Mouse (Mus musculus): ENCODE measurements around the gene Pmepa1. TPM values are rescaled to one million over a fixed set of nuclear protein-coding genes. Genes with fewer than 3 reads are reported as not detected.

The Pmepa1 gene
- polyA plus RNA-seq, 1 experiment, result 0.01 TPM

DNA sequence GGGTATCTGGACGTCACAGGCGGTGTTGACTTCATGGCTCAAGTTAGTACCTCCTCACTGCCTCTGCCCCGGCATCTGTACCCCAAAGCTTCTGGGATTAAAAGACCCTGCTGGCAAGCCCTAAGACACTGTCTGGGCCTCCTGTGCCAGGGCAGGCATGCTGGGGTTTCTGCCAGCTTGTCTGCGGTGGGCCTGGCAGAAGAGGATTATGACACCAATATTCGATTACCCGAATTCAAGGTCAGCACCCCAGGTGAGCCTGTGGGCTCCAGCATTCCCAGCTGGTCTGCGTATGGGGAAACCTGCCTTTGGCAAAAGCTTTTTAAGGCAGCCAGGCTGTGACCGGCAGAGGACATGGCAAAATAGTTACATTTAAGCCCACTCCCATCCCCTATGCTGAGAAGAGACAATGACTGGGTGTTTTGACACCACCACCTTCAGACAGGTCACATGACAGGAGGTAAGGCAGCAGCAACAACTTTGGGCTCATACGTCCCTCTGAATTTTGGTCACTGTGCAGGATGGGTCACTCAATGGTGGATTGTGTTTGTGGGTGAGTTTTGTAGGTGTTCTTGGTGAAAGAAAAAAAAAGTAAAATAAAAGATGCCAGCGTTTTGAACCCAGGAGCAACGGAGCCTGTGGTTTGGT lies 5.6 kb downstream of the Pmepa1 start:
- Histone ChIP-seq H3K27me3 (ENCODE audit: control insufficient read depth) (peaks cover 56% of the 10 kb centered on the region), H3K4me3 (replicated peaks) (no peak overlapping the region), H3K4me1 (ENCODE audit: control insufficient read depth) (no peaks in the 10 kb centered on the region), H3K36me3 (ENCODE audit: control insufficient read depth) (no peaks in the 10 kb centered on the region), H3K9me3 (ENCODE audit: control insufficient read depth, low read length) (no peaks in the 10 kb centered on the region)
- TF ChIP-seq GATA1 (IDR thresholded peaks at IDR 0.05; ENCODE audit: low read length) (no peak), TAL1 (IDR thresholded peaks at IDR 0.05; ENCODE audit: low read length) (no peak)

DNA sequence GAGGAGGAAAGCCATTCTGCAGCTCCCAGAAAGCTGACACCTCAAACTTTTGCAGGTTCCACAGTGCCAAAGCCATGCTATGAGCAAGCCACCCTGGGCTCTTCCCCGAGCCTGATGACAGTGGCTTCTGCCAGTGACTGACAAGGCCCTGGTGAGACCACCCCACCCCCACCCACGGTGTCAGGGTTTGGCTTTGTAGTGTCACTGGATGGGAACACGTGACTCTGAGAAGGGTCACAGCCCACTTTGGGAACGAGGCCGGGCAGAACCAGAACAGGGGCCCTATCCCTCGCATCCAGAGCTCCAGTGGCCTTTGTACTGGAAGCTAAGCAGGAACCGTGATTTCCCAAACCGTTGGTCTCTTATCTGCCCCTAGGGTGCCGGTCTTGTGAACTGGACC lies 6.1 kb downstream of the Pmepa1 start:
- Histone ChIP-seq H3K36me3 (ENCODE audit: control insufficient read depth) (no peaks in the 10 kb centered on the region), H3K27me3 (ENCODE audit: control insufficient read depth) (peaks cover 50% of the 10 kb centered on the region), H3K9me3 (ENCODE audit: control insufficient read depth, low read length) (no peaks in the 10 kb centered on the region), H3K4me3 (replicated peaks) (no peak overlapping the region), H3K4me1 (ENCODE audit: control insufficient read depth) (no peaks in the 10 kb centered on the region)
- TF ChIP-seq TAL1 (IDR thresholded peaks at IDR 0.05; ENCODE audit: low read length) (no peak), GATA1 (IDR thresholded peaks at IDR 0.05; ENCODE audit: low read length) (no peak)

DNA sequence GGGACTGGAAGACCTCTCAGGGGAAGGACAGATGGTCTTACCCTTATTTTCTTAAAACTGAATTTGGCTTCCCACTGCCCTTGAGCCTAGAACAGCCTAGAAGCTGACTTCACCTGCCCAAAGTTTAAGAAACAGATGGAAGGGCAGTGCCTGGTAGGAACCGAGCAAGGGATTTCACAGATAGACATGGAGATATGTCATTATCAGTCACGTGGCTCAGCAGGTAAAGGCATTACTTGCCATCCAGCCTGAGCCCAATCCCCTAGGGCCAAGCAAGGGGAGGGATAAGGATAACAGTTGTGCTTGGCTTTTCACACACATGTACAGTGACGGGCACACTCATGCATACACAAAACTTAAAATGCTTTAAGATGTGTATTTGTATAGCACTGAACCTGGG lies 8.8 kb downstream of the Pmepa1 start:
- no peak overlapping the region for H3K4me3 ChIP-seq (replicated peaks)
- no peaks in the 10 kb centered on the region for H3K36me3 ChIP-seq (ENCODE audit: control insufficient read depth)
- H3K9me3 ChIP-seq (ENCODE audit: control insufficient read depth, low read length), result no peaks in the 10 kb centered on the region
- H3K4me1 ChIP-seq (ENCODE audit: control insufficient read depth), result no peaks in the 10 kb centered on the region
- peaks cover 25% of the 10 kb centered on the region for H3K27me3 ChIP-seq (ENCODE audit: control insufficient read depth)
- TF ChIP-seq GATA1 (IDR thresholded peaks at IDR 0.05; ENCODE audit: low read length), result no peak
- no peak for TF ChIP-seq TAL1 (IDR thresholded peaks at IDR 0.05; ENCODE audit: low read length)

DNA sequence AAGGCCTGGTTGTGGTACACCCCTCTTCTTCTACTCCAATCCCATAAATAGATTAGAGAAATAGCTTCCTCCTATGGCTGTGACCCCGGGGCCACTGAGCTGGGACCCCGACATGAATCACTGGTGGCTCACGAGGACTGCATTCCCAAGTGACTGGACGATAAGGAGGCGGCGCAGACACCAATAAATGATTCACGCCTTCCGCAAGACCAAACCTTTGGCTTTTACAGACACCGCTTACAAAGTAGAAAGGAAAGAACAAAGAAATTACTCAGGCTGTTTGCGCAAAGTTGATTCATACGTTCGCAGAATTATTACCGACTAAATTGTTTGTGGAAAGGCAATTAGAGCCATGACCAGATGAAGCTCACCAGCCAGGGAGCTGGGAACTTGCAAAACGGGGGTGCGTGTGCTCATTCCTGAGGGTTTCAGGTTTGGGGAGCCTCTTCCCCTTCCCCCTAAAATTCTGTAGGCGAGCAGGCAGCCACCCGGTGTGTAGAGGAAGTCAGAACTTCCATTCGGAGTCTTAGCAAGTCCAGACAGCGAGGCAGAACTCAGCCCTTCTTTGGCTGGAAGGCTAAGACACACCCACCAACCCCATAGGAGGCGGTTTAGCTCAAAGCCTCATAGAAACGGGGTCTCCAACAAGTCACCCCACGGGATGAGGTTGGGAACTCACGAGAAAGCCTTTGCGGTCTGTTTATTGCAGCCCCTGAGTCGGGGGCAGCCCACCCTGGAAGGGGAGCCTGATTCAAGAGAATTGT lies 9.8 kb downstream of the Pmepa1 start:
- Histone ChIP-seq H3K4me1 (ENCODE audit: control insufficient read depth) (no peaks in the 10 kb centered on the region), H3K27me3 (ENCODE audit: control insufficient read depth) (peaks cover 17% of the 10 kb centered on the region), H3K9me3 (ENCODE audit: control insufficient read depth, low read length) (no peaks in the 10 kb centered on the region), H3K36me3 (ENCODE audit: control insufficient read depth) (no peaks in the 10 kb centered on the region), H3K4me3 (replicated peaks) (no peak overlapping the region)
- no peak for TF ChIP-seq GATA1 (IDR thresholded peaks at IDR 0.05; ENCODE audit: low read length)
- no peak for TF ChIP-seq TAL1 (IDR thresholded peaks at IDR 0.05; ENCODE audit: low read length)

DNA sequence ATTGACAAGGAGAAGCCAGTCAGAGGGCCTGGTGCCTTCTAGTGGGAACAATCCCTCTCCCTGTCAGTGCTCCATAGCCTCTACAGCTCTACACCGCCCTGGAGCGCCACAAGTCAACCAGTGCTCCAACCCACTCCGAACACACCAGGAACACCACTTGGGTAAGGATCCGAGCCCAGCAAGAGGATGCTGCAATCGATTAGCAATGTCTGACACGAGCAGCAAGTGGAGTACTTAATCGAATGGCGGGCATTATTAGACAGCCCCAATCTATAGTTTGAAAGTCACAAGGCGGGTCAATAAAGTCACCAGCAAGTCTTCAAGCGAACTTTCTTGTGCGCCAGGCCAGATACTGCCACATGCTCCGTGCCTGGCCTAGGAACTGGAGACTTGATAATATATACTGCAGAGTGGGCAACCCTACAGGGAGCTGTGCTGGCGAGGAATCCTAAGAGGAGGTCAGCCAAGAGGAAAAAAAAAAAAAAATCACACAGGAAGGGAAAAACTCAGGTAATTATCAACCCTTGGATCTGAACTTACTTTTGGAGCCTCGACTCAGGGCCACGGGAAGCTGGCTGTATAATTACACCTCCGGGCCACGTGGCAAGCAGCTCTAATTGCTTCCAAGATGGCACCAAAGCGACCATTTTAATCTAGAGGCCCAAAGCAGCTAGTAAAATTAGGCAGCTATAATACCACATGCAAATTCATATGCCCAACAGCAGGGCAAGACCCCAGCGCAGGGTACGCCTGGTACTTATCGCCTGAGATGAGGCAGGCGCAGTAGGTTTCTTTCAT lies 10.7 kb downstream of the Pmepa1 start:
- H3K27me3 ChIP-seq (ENCODE audit: control insufficient read depth), result peaks cover 14% of the 10 kb centered on the region
- no peaks in the 10 kb centered on the region for H3K4me1 ChIP-seq (ENCODE audit: control insufficient read depth)
- no peak overlapping the region for H3K4me3 ChIP-seq (replicated peaks)
- H3K36me3 ChIP-seq (ENCODE audit: control insufficient read depth), result no peaks in the 10 kb centered on the region
- no peak for TF ChIP-seq TAL1 (IDR thresholded peaks at IDR 0.05; ENCODE audit: low read length)
- no peaks in the 10 kb centered on the region for H3K9me3 ChIP-seq (ENCODE audit: control insufficient read depth, low read length)

DNA sequence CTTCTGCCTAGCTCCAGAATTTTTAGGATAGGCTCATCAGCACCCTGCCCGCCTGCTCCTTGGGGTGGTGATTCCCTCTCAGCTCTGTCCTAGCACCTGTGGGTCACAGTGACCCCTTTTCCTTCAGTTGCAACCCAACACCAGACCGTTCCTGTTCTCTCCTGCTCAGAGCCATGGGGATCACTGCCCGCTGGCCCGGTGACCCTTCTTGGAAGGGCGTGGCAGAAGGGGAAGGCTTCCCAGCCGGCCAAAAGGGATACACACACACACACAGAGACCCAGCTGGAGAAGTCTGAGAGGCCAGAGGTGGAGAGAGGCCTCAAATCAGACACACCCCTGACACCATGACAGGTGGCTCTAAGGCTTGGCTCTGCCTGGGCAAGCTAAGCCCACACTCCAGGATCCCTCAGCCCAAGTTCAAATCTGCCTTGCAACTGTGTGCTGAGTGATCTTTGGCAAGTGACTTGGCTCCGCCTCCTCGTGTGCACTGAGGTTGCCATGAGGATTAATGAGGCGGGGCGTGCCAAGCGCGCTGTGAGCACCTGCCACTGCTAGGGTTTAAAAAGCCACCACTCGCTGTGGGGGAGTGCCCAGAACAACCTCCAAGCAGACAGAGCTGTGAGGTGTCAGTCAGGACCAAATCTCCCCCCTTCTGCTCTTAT lies 11.7 kb downstream of the Pmepa1 start:
- H3K9me3 ChIP-seq (ENCODE audit: control insufficient read depth, low read length), result no peaks in the 10 kb centered on the region
- H3K4me1 ChIP-seq (ENCODE audit: control insufficient read depth), result no peaks in the 10 kb centered on the region
- H3K36me3 ChIP-seq (ENCODE audit: control insufficient read depth), result no peaks in the 10 kb centered on the region
- H3K4me3 ChIP-seq (replicated peaks), result no peak overlapping the region
- no peak for TF ChIP-seq TAL1 (IDR thresholded peaks at IDR 0.05; ENCODE audit: low read length)
- no peak for TF ChIP-seq GATA1 (IDR thresholded peaks at IDR 0.05; ENCODE audit: low read length)
- peaks cover 7% of the 10 kb centered on the region for H3K27me3 ChIP-seq (ENCODE audit: control insufficient read depth)

DNA sequence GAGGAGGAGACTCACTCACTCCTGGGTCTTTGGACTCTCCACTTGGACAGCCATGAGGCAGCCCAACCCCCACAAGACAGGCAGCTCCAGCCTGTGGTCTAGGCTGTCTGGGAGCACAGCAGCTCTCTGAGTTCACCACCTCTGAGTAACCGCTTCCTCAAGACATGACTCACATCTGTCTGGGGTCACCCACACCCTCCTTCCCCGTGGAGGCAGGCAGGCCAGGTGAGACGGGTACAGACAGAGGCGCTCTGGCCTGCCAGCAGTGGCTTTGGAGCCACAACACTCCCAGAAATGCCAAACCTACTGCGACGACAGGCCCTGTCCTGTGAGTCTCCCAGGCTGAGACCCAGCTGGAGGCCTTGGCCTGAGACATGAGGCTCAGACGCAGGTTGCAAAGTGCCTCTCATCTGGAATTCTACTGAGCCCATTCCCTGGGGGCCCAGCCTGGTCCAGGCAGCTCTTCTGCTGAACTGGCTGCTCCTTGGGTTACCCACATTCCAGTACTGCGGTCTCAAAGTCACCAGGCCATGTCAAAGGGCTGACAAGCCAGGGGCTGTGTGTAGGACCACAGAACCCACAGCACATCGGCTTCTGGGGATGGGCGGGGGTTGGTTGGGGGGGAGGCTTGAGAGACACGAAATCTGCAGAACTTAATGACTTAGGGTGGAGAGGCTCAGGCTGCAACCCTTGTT lies 12.6 kb downstream of the Pmepa1 start:
- peaks cover 3% of the 10 kb centered on the region for H3K27me3 ChIP-seq (ENCODE audit: control insufficient read depth)
- no peaks in the 10 kb centered on the region for H3K4me1 ChIP-seq (ENCODE audit: control insufficient read depth)
- no peaks in the 10 kb centered on the region for H3K36me3 ChIP-seq (ENCODE audit: control insufficient read depth)
- H3K9me3 ChIP-seq (ENCODE audit: control insufficient read depth, low read length), result no peaks in the 10 kb centered on the region
- no peak for TF ChIP-seq TAL1 (IDR thresholded peaks at IDR 0.05; ENCODE audit: low read length)
- TF ChIP-seq GATA1 (IDR thresholded peaks at IDR 0.05; ENCODE audit: low read length), result no peak
- no peak overlapping the region for H3K4me3 ChIP-seq (replicated peaks)

DNA sequence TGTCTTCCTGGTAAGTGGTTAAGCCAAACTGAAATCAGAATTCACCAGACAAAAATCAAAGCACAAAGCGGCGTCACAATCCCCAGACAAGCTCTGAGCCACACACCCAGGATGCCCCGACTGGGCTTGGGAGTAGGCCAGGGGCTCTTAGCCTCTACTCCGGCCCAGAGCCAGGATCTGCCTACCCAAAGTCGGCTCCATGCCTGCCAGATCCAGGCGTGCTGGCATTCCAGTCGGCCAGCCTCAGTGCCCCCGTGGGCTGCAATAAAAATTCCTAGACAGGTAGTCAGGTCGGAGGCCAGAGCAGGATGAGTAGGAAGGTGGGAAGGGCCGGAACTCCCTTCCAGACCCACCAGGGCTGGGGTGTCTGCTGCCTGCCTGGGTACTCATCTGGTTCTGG lies 14.8 kb downstream of the Pmepa1 start:
- H3K9me3 ChIP-seq (ENCODE audit: control insufficient read depth, low read length), result no peaks in the 10 kb centered on the region
- no peak for TF ChIP-seq TAL1 (IDR thresholded peaks at IDR 0.05; ENCODE audit: low read length)
- TF ChIP-seq GATA1 (IDR thresholded peaks at IDR 0.05; ENCODE audit: low read length), result no peak
- H3K36me3 ChIP-seq (ENCODE audit: control insufficient read depth), result no peaks in the 10 kb centered on the region

More for the DNA sequence above, 14.8 kb downstream of the Pmepa1 start:
- H3K4me3 ChIP-seq (replicated peaks), result no peak overlapping the region
- H3K27me3 ChIP-seq (ENCODE audit: control insufficient read depth), result no peaks in the 10 kb centered on the region; the same call in 1 of the 2 replicates
- no peaks in the 10 kb centered on the region for H3K4me1 ChIP-seq (ENCODE audit: control insufficient read depth)

Data from erythroblast, embryonic 14.5 days (primary cell).